ENCODE assay signal across 8 mouse cellular contexts in genomic region chr9:56634406-56635120, GRCm38 (mm10).
A peak's percentile ranks its signal among the peaks of the same experiment; 100 is the strongest.
DNase-seq lines count a peak whose midpoint lies in the region; ATAC-seq and TF ChIP-seq lines count a peak whose summit lies in the region.

No protein-coding gene starts in this region.

- no peaks in the 10 kb centered on the region; the same call in 1 of the 2 replicates for H3K27me3 ChIP-seq in kidney, adult 2 months (replicated peaks; ENCODE audit: control insufficient read depth, insufficient read depth, low read length)
- peaks cover 61% of the 10 kb centered on the region for H3K27me3 ChIP-seq in embryonic facial prominence, embryonic 12.5 days
- peaks cover 19% of the 10 kb centered on the region; the same call in 1 of the 2 replicates for H3K27me3 ChIP-seq in hindbrain, embryonic 15.5 days
- peaks cover 3% of the 10 kb centered on the region; the same call in 1 of the 2 replicates for H3K27me3 ChIP-seq in midbrain, embryonic 16.5 days (ENCODE audit: control insufficient read depth, insufficient read depth, low read depth, low read length)

- TF ChIP-seq CTCF in kidney, adult 2 months (conservative IDR thresholded peaks at IDR 0.05; ENCODE audit: insufficient read depth, insufficient read length, low read depth, low read length): no peak

- H3K27ac ChIP-seq in kidney, adult 2 months (ENCODE audit: insufficient read depth, low read depth, low read length): no peak overlapping the region
- H3K27ac ChIP-seq in embryonic facial prominence, embryonic 12.5 days: no peak overlapping the region
- H3K27ac ChIP-seq in hindbrain, embryonic 15.5 days (replicated peaks): peak overlapping the region; percentile 95
- peak overlapping the region; percentile 97 for H3K27ac ChIP-seq in midbrain, embryonic 16.5 days (ENCODE audit: low read length)

- peak overlapping the region; percentile 99 for H3K4me2 ChIP-seq in embryonic facial prominence, embryonic 12.5 days (replicated peaks)
- H3K4me2 ChIP-seq in hindbrain, embryonic 15.5 days: peak overlapping the region; percentile 89
- peak overlapping the region; percentile 91 for H3K4me2 ChIP-seq in midbrain, embryonic 16.5 days (ENCODE audit: low read length)

- DNase-seq in kidney, adult 2 months: no peak
- DNase-seq in kidney, postnatal 25 days: no peak
- DNase-seq in layer of hippocampus, adult 18-20 months (ENCODE audit: low spot score in 2 of 2): no peak
- DNase-seq in left cerebral cortex, postnatal 14 days (ENCODE audit: low spot score in 2 of 2): no peak
- DNase-seq in testis, postnatal 14 days (ENCODE audit: low spot score): no peak

- no peaks in the 10 kb centered on the region for H3K4me1 ChIP-seq in kidney, adult 2 months (ENCODE audit: control insufficient read depth, insufficient read depth, low read length)
- peaks cover 22% of the 10 kb centered on the region for H3K4me1 ChIP-seq in embryonic facial prominence, embryonic 12.5 days
- H3K4me1 ChIP-seq in hindbrain, embryonic 15.5 days (replicated peaks): peaks cover 66% of the 10 kb centered on the region
- H3K4me1 ChIP-seq in midbrain, embryonic 16.5 days (ENCODE audit: control insufficient read depth, insufficient read depth, low read length): peaks cover 38% of the 10 kb centered on the region

- intact Hi-C loops in left cerebral cortex, postnatal 14 days (cut with DNase I): loop anchor here (5.0 kb wide), 2 partner anchors 53 to 372 kb away; no protein-coding TSS in a partner anchor

- H3K9ac ChIP-seq in embryonic facial prominence, embryonic 12.5 days: peak overlapping the region; percentile 75
- H3K9ac ChIP-seq in hindbrain, embryonic 15.5 days: peak overlapping the region; percentile 96
- H3K9ac ChIP-seq in midbrain, embryonic 16.5 days (ENCODE audit: low read depth, low read length): peak overlapping the region; percentile 99

- no peaks in the 10 kb centered on the region for H3K36me3 ChIP-seq in kidney, adult 2 months (ENCODE audit: control insufficient read depth, insufficient read depth, low read length)
- H3K36me3 ChIP-seq in embryonic facial prominence, embryonic 12.5 days: no peaks in the 10 kb centered on the region
- H3K36me3 ChIP-seq in hindbrain, embryonic 15.5 days: no peaks in the 10 kb centered on the region
- H3K36me3 ChIP-seq in midbrain, embryonic 16.5 days (ENCODE audit: control insufficient read depth, insufficient read depth, low read length): no peaks in the 10 kb centered on the region

- 0 out of 2 replicates have a peak, but pooled peaks have one; percentile 4 for ATAC-seq in embryonic facial prominence, embryonic 12.5 days (ENCODE audit: insufficient number of reproducible peaks, insufficient read depth, low FRiP score, low TSS enrichment)
- no peak for ATAC-seq in hindbrain, embryonic 15.5 days (ENCODE audit: low FRiP score, low read depth)
- 0 out of 2 replicates have a peak, but pooled peaks have one; percentile 4 for ATAC-seq in midbrain, embryonic 16.5 days

- no peaks in the 10 kb centered on the region for H3K9me3 ChIP-seq in embryonic facial prominence, embryonic 12.5 days
- H3K9me3 ChIP-seq in hindbrain, embryonic 15.5 days: no peaks in the 10 kb centered on the region
- H3K9me3 ChIP-seq in midbrain, embryonic 16.5 days (replicated peaks; ENCODE audit: control insufficient read depth, low read length, poor library complexity, severe bottlenecking): no peaks in the 10 kb centered on the region

- H3K4me3 ChIP-seq in kidney, adult 2 months (ENCODE audit: insufficient read depth, low read depth, low read length): peak overlapping the region; percentile 32; the same call in 1 of the 2 replicates
- peak overlapping the region; percentile 69 for H3K4me3 ChIP-seq in embryonic facial prominence, embryonic 12.5 days
- H3K4me3 ChIP-seq in hindbrain, embryonic 15.5 days: peak overlapping the region; percentile 93
- peak overlapping the region; percentile 89 for H3K4me3 ChIP-seq in midbrain, embryonic 16.5 days (ENCODE audit: low read depth, low read length)

- no peak for TF ChIP-seq POLR2A in kidney, adult 2 months (IDR thresholded peaks at IDR 0.05; ENCODE audit: low read depth, low read length)

- 5% methylated on average over 25 of the region's 25 CpGs for WGBS in kidney, adult 2 months
- WGBS in embryonic facial prominence, embryonic 12.5 days: 1% methylated on average over 25 of the region's 25 CpGs
- WGBS in hindbrain, embryonic 15.5 days: 2% methylated on average over 24 of the region's 25 CpGs
- under 1% methylated on average over 24 of the region's 25 CpGs for WGBS in midbrain, embryonic 16.5 days

Comparison
In these comparisons a context has a peak if more than half of its experiments do, and no peak if none do; other contexts are left out.
1. H3K27ac ChIP-seq: peak in hindbrain, embryonic 15.5 days (single experiment) and midbrain, embryonic 16.5 days (single experiment); none in kidney, adult 2 months (single experiment) and embryonic facial prominence, embryonic 12.5 days (single experiment).
2. H3K4me3 ChIP-seq: peak in every context shown above with its lines; median percentile 93 in hindbrain, embryonic 15.5 days; 89 in midbrain, embryonic 16.5 days; 69 in embryonic facial prominence, embryonic 12.5 days; 32 in kidney, adult 2 months.
3. Peak in every context shown above with its lines, with median percentiles within 50 percentile points of each other: H3K4me2 ChIP-seq and H3K9ac ChIP-seq.